Mouse (Mus musculus) thymus, adult 2 months (tissue): ENCODE results near the gene Slc35a5. TPM values are rescaled to one million over a fixed set of nuclear protein-coding genes. Genes with fewer than 3 reads are reported as not detected.

Experiments used
- DNase-seq: peaks from one replicate; pipeline ENCODE4 v3.0.0; 2021
- H3K27ac ChIP-seq: fragments of 200-500 bp; 2 replicates; pipeline ENCODE4 v1.5.1; 2012; ENCODE audit warnings: low read length, control low read depth; ENCODE audit not compliant: control insufficient read depth, insufficient read depth
- H3K27me3 ChIP-seq: fragments of 200-500 bp; 2 replicates; pipeline ENCODE4 v1.6.1; 2012; ENCODE audit warnings: mild to moderate bottlenecking, low read length, moderate library complexity, mixed read lengths; ENCODE audit not compliant: control insufficient read depth, insufficient read depth
- H3K36me3 ChIP-seq: fragments of 200-500 bp; 2 replicates; pipeline ENCODE4 v1.6.1; 2012; ENCODE audit warnings: mild to moderate bottlenecking, low read length, moderate library complexity; ENCODE audit not compliant: control insufficient read depth, insufficient read depth
- H3K4me1 ChIP-seq: fragments of 200-500 bp; replicated peaks from 2 replicates; pipeline ENCODE4 v1.6.1; 2012; ENCODE audit warnings: low read length; ENCODE audit not compliant: control insufficient read depth, insufficient read depth
- H3K4me3 ChIP-seq: fragments of 200-500 bp; 2 replicates; pipeline ENCODE4 v1.5.1; 2012; ENCODE audit warnings: mild to moderate bottlenecking, low read length, control low read depth, moderate library complexity; ENCODE audit not compliant: control insufficient read depth, insufficient read depth
- CTCF ChIP-seq: fragments of 200-500 bp; IDR thresholded peaks from 2 replicates; pipeline ENCODE4 v1.5.1; 2012; ENCODE audit warnings: mild to moderate bottlenecking, control low read depth, low read length, moderate library complexity, borderline replicate concordance; ENCODE audit not compliant: control insufficient read depth, poor library complexity, insufficient read depth; ENCODE audit errors: extremely low read depth
- POLR2A ChIP-seq: fragments of 200-500 bp; IDR thresholded peaks from 2 replicates; pipeline ENCODE4 v1.6.1; 2012; ENCODE audit warnings: mild to moderate bottlenecking, low read length, control low read depth, moderate library complexity; ENCODE audit not compliant: control insufficient read depth, poor library complexity, insufficient read depth; ENCODE audit errors: extremely low read depth
- WGBS: fragments of 180-500 bp; shearing (Covaris S2); methylation state at CpG from one replicate; pipeline ENCODE4 v1.1.7; 2018; 5-methylcytosine and 5-hydroxymethylcytosine counted together
- polyA plus RNA-seq: library from polyadenylated mRNA; depleted of rRNA; stranded (reverse); fragments of >200 nt; gene quantifications from 2 replicates; pipeline ENCODE4 v1.2.3, GENCODE M21; 2012

Slc35a5 gene
- polyA plus RNA-seq, 1 experiment = 22.7 TPM

GRCm38 (mm10) chr16:45118760-45119159, 39.7 kb downstream of the Slc35a5 start:
- no peak for DNase-seq
- 93% methylated on average over 3 of the region's 3 CpGs for WGBS
- Histone ChIP-seq H3K4me3 (no peak overlapping the region), H3K27ac (no peak overlapping the region), H3K36me3 (no peaks in the 10 kb centered on the region), H3K4me1 (no peaks in the 10 kb centered on the region), H3K27me3 (no peaks in the 10 kb centered on the region)
- no peak for TF ChIP-seq POLR2A
- TF ChIP-seq CTCF = no peak

- Histone ChIP-seq H3K27me3 (no peaks in the 10 kb centered on the region), H3K27ac (no peak overlapping the region), H3K36me3 (no peaks in the 10 kb centered on the region), H3K4me3 (no peak overlapping the region), H3K4me1 (no peaks in the 10 kb centered on the region)
- DNase-seq = no peak
- no peak for TF ChIP-seq POLR2A
- TF ChIP-seq CTCF = no peak
- WGBS = 78% methylated on average over 3 of the region's 3 CpGs
Measured at GRCm38 (mm10) chr16:45117200-45117599, 41.3 kb downstream of the Slc35a5 start.

- no peak overlapping the region for H3K4me3 ChIP-seq
- DNase-seq = no peak
- TF ChIP-seq CTCF (no peak), POLR2A (no peak)
Measured at GRCm38 (mm10) chr16:45110498-45110897, 48.0 kb downstream of the Slc35a5 start.

GRCm38 (mm10) chr16:45108203-45108878, 50.2 kb downstream of the Slc35a5 start:
- TF ChIP-seq CTCF = no peak
- no peak for TF ChIP-seq POLR2A
- Histone ChIP-seq H3K27me3 (no peaks in the 10 kb centered on the region), H3K27ac (no peak overlapping the region), H3K4me3 (no peak overlapping the region), H3K4me1 (peaks cover 4% of the 10 kb centered on the region), H3K36me3 (no peaks in the 10 kb centered on the region)
- WGBS = 9% methylated on average over 5 of the region's 5 CpGs
- DNase-seq = peak; percentile 13

More at GRCm38 (mm10) chr16:45110498-45110897, 48.0 kb downstream of the Slc35a5 start:
- Histone ChIP-seq H3K27ac (no peak overlapping the region), H3K36me3 (no peaks in the 10 kb centered on the region), H3K4me1 (peaks cover 4% of the 10 kb centered on the region), H3K27me3 (no peaks in the 10 kb centered on the region)
- WGBS = 83% methylated on average over 4 of the region's 4 CpGs

GRCm38 (mm10) chr16:45104993-45105392, 53.5 kb downstream of the Slc35a5 start:
- H3K4me3 ChIP-seq = no peak overlapping the region
- H3K27me3 ChIP-seq = no peaks in the 10 kb centered on the region
- H3K27ac ChIP-seq = no peak overlapping the region
- no peak for DNase-seq
- WGBS = 61% methylated on average over 3 of the region's 3 CpGs
- H3K36me3 ChIP-seq = no peaks in the 10 kb centered on the region
- H3K4me1 ChIP-seq = peaks cover 4% of the 10 kb centered on the region
- TF ChIP-seq POLR2A = no peak
- TF ChIP-seq CTCF = no peak

GRCm38 (mm10) chr16:45100892-45101291, 57.6 kb downstream of the Slc35a5 start:
- Histone ChIP-seq H3K27ac (no peak overlapping the region), H3K36me3 (no peaks in the 10 kb centered on the region), H3K4me3 (no peak overlapping the region), H3K27me3 (no peaks in the 10 kb centered on the region), H3K4me1 (no peaks in the 10 kb centered on the region)
- DNase-seq = no peak
- TF ChIP-seq CTCF (no peak), POLR2A (no peak)
- 69% methylated on average over 3 of the region's 3 CpGs for whole genome bisulfite sequencing

GRCm38 (mm10) chr16:45098886-45099210, 59.7 kb downstream of the Slc35a5 start:
- DNase-seq = no peak
- Histone ChIP-seq H3K4me1 (no peaks in the 10 kb centered on the region), H3K27ac (no peak overlapping the region), H3K36me3 (no peaks in the 10 kb centered on the region), H3K4me3 (no peak overlapping the region), H3K27me3 (no peaks in the 10 kb centered on the region)
- no peak for TF ChIP-seq CTCF
- no peak for TF ChIP-seq POLR2A
- WGBS = 88% methylated on average over 6 of the region's 6 CpGs
